ENCODE assay signal across 30 mouse cellular contexts in the genomic region with DNA sequence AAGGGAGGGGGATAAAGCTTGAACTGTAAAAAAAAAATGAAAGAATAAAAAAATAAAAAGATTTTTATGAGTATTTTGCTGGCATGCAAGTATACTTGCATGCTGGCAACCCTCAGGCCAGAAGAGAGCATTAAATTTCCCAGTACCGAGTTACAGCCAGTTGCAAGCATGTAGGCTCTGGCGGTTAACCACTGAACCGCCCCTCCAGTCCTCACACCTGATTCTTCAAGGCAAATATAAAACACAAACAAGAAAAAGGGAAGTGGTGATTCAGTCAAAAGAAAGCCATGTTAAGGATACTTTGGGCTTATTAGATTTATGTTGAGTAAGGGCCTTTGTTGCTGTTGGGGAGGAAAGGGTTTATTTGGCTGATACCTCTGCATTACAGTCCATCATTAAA. TPM values are rescaled to one million over a fixed set of nuclear protein-coding genes. Genes with fewer than 3 reads are reported as not detected.
A peak's percentile ranks its signal among the peaks of the same experiment; 100 is the strongest.
DNase-seq lines count a peak whose midpoint lies in the region; ATAC-seq and TF ChIP-seq lines count a peak whose summit lies in the region.
"Had no signal": no experiment of that assay in that cellular context is flagged by ENCODE, and none has a peak within 500 bp of the region (broad histone marks: within the 10 kb centered on the region; RNA-seq: fewer than 3 reads in every experiment).

No protein-coding gene starts in this region.

- no peak for TF ChIP-seq CTCF in midbrain, postnatal 0 days (IDR thresholded peaks at IDR 0.05)
- no peak for TF ChIP-seq CTCF in stomach, postnatal 0 days (IDR thresholded peaks at IDR 0.05; ENCODE audit: low read depth)

- H3K9me3 ChIP-seq in midbrain, postnatal 0 days (ENCODE audit: low read length): no peaks in the 10 kb centered on the region
- no peaks in the 10 kb centered on the region for H3K9me3 ChIP-seq in stomach, postnatal 0 days (ENCODE audit: control insufficient read depth, low read length)
- H3K9me3 ChIP-seq: embryonic facial prominence, embryonic 10.5 days; forebrain, embryonic 15.5 days; hindbrain, embryonic 12.5 days; midbrain, embryonic 12.5 days; neural tube, embryonic 12.5 days had no signal

- H3K4me1 ChIP-seq in midbrain, postnatal 0 days (ENCODE audit: insufficient read depth, low read length): no peaks in the 10 kb centered on the region
- H3K4me1 ChIP-seq in stomach, postnatal 0 days (replicated peaks; ENCODE audit: control insufficient read depth, insufficient read depth): no peaks in the 10 kb centered on the region
- H3K4me1 ChIP-seq: embryonic facial prominence, embryonic 10.5 days; forebrain, embryonic 15.5 days; hindbrain, embryonic 12.5 days; midbrain, embryonic 12.5 days; neural tube, embryonic 12.5 days had no signal

- peak; percentile 69 for ATAC-seq in common myeloid progenitor, adult 5-6 weeks (replicated peaks; ENCODE audit: low read depth, poor library complexity, severe bottlenecking)
- no peak for ATAC-seq in midbrain, postnatal 0 days (ENCODE audit: low FRiP score)
- ATAC-seq in stomach, postnatal 0 days (ENCODE audit: low FRiP score, low TSS enrichment): no peak
- ATAC-seq: forebrain, embryonic 15.5 days; inflammation-experienced regulatory T-cells, adult 6 months had no signal

- WGBS in midbrain, postnatal 0 days: 96% methylated on average over 3 of the region's 3 CpGs
- WGBS in stomach, postnatal 0 days: 78% methylated on average over 3 of the region's 3 CpGs

- no peak overlapping the region for H3K27ac ChIP-seq in midbrain, postnatal 0 days (ENCODE audit: low read depth, low read length)
- H3K27ac ChIP-seq in stomach, postnatal 0 days (replicated peaks): no peak overlapping the region
- H3K27ac ChIP-seq: embryonic facial prominence, embryonic 10.5 days; forebrain, embryonic 15.5 days; hindbrain, embryonic 12.5 days; kidney, postnatal 0 days; midbrain, embryonic 12.5 days; neural tube, embryonic 12.5 days had no signal

- no peak for TF ChIP-seq EP300 in stomach, postnatal 0 days (optimal IDR thresholded peaks at IDR 0.05)

- no peak overlapping the region for H3K9ac ChIP-seq in midbrain, postnatal 0 days (replicated peaks; ENCODE audit: low read length, poor library complexity, severe bottlenecking)
- no peak overlapping the region for H3K9ac ChIP-seq in stomach, postnatal 0 days (ENCODE audit: low read length)
- H3K9ac ChIP-seq: forebrain, embryonic 15.5 days; hindbrain, embryonic 12.5 days; midbrain, embryonic 12.5 days; neural tube, embryonic 12.5 days had no signal

- H3K4me2 ChIP-seq in midbrain, postnatal 0 days (ENCODE audit: low read depth, low read length, poor library complexity, severe bottlenecking): no peak overlapping the region
- H3K4me2 ChIP-seq in stomach, postnatal 0 days (replicated peaks; ENCODE audit: low read depth): no peak overlapping the region
- H3K4me2 ChIP-seq: forebrain, embryonic 15.5 days; heart, embryonic 11.5 days; hindbrain, embryonic 12.5 days; midbrain, embryonic 12.5 days; neural tube, embryonic 12.5 days had no signal

- DNase-seq in A20 (ENCODE audit: low read depth, low spot score): peak; percentile 88
- peak; percentile 20 for DNase-seq in CD4-positive helper T cell, adult 2 months (ENCODE audit: low read depth, low spot score)
- peak; percentile 14 for DNase-seq in naive thymus-derived CD4-positive, alpha-beta T cell, adult 2 months (ENCODE audit: low read depth)
- no peak for DNase-seq in midbrain, postnatal 0 days (ENCODE audit: low spot score)
- no peak for DNase-seq in cerebellum, postnatal 14 days
- no peak for DNase-seq in stomach, postnatal 0 days (ENCODE audit: low spot score)
- DNase-seq: adrenal gland, postnatal 25 days; cerebellum, adult 9-10 months; gastrocnemius, postnatal 10 days; heart, adult 11 months; kidney, adult 2 months; layer of hippocampus, adult 9-11 months; left cerebral cortex, postnatal 4 days; right cerebral cortex, postnatal 4 days; thymus, postnatal 25 days had no signal

- H3K36me3 ChIP-seq in midbrain, postnatal 0 days (ENCODE audit: insufficient read depth, low read length): no peaks in the 10 kb centered on the region
- no peaks in the 10 kb centered on the region for H3K36me3 ChIP-seq in stomach, postnatal 0 days (ENCODE audit: control insufficient read depth, insufficient read depth, low read length)
- H3K36me3 ChIP-seq: neural tube, embryonic 12.5 days had no signal

- H3K27me3 ChIP-seq in midbrain, postnatal 0 days (ENCODE audit: insufficient read depth, low read length): no peaks in the 10 kb centered on the region
- no peaks in the 10 kb centered on the region for H3K27me3 ChIP-seq in stomach, postnatal 0 days (ENCODE audit: control insufficient read depth, insufficient read depth, low read length)
- H3K27me3 ChIP-seq: forebrain, embryonic 15.5 days; hindbrain, embryonic 12.5 days; midbrain, embryonic 12.5 days; neural tube, embryonic 12.5 days had no signal

- no peak overlapping the region for H3K4me3 ChIP-seq in midbrain, postnatal 0 days (ENCODE audit: low read depth, low read length)
- H3K4me3 ChIP-seq in stomach, postnatal 0 days (ENCODE audit: low read depth, low read length): no peak overlapping the region
- H3K4me3 ChIP-seq: embryonic facial prominence, embryonic 10.5 days; forebrain, embryonic 15.5 days; hindbrain, embryonic 12.5 days; midbrain, embryonic 12.5 days; neural tube, embryonic 12.5 days had no signal

RNA-seq across cellular contexts. Expression of gene Prlhr, which starts 52.0 kb away (rescaled TPM):
- total RNA-seq in common myeloid progenitor, adult 5-6 weeks (2017): 1.1 TPM in 1 of 2 replicates, not detected in the other
- 6.7 and 9.7 TPM in 2 replicates for total RNA-seq in midbrain, postnatal 0 days (2014; rRNA removed)
- 0.38 and 0.41 TPM in 2 replicates for polyA plus RNA-seq in midbrain, postnatal 0 days (2015; fragmentation: Nextera tagmentation; extraction: Ambion mirVana)
- not detected in 2 replicates for polyA plus RNA-seq in stomach, postnatal 0 days (2015; fragmentation: Nextera tagmentation; extraction: Ambion mirVana)
- total RNA-seq: gastrocnemius, postnatal 10 days; liver, adult 2 months had no signal
- polyA plus RNA-seq: cortical plate, adult 2 months; embryonic facial prominence, embryonic 10.5 days; forebrain, embryonic 15.5 days; heart, embryonic 11.5 days; heart, postnatal 0 days; hindbrain, embryonic 12.5 days; inflammation-experienced regulatory T-cells, adult 6 months; kidney, postnatal 0 days; large intestine, adult 2 months; liver, adult 2 months; liver, embryonic 16.5 days; lung, embryonic 16.5 days; neural tube, embryonic 12.5 days had no signal

Comparison
In these comparisons a context has a peak if more than half of its experiments do, and no peak if none do; other contexts are left out.
1. DNase-seq: peak in A20 (single experiment), CD4-positive helper T cell, adult 2 months (single experiment) and naive thymus-derived CD4-positive, alpha-beta T cell, adult 2 months (single experiment); none in midbrain, postnatal 0 days (single experiment), cerebellum, postnatal 14 days (0 of 2) and stomach, postnatal 0 days (single experiment).